Mouse (Mus musculus): Measurements from ENCODE around the gene Angptl8. TPM values are rescaled to one million over a fixed set of nuclear protein-coding genes. Genes with fewer than 3 reads are reported as not detected.
"Not testable (repeated sequence)": the region's sequence is repeated elsewhere in the genome, so short reads cannot be mapped to it uniquely, and the experiment has no call there.

Gene Angptl8
- 8.2 and 12.0 TPM in 2 replicates for polyA plus RNA-seq (2015; fragmentation: Nextera tagmentation; extraction: Ambion mirVana)

GRCm38 (mm10) chr9:21835258-21835912 lies at the start of gene Angptl8:
Gene Angptl8, plus strand, starts transcription at chr9:21835510.
- Histone ChIP-seq H3K27ac (peak within 1 kb of the TSS; percentile 77), H3K27me3 (replicated peaks) (no peaks in the 10 kb centered on the region), H3K4me2 (replicated peaks) (peak within 1 kb of the TSS; percentile 56), H3K36me3 (peaks cover 23% of the 10 kb centered on the region), H3K4me3 (replicated peaks) (peak within 1 kb of the TSS; percentile 34), H3K9me3 (no peaks in the 10 kb centered on the region), H3K4me1 (replicated peaks) (no peaks in the 10 kb centered on the region), H3K9ac (peak within 1 kb of the TSS; percentile 39; the same call in 1 of the 2 replicates)
- 71% methylated on average over 15 of the region's 15 CpGs for WGBS
- ATAC-seq, result peak; percentile 91

GRCm38 (mm10) chr9:21786309-21786708 lies 49.0 kb upstream of the Angptl8 start:
- ATAC-seq; H3K4me1 ChIP-seq (replicated peaks); H3K4me3 ChIP-seq (replicated peaks); H3K9ac ChIP-seq; H3K27me3 ChIP-seq (replicated peaks); H3K9me3 ChIP-seq; H3K4me2 ChIP-seq (replicated peaks); H3K27ac ChIP-seq; H3K36me3 ChIP-seq: not testable (repeated sequence)
- 87% methylated on average over 1 of the region's 2 CpGs for WGBS

DNA sequence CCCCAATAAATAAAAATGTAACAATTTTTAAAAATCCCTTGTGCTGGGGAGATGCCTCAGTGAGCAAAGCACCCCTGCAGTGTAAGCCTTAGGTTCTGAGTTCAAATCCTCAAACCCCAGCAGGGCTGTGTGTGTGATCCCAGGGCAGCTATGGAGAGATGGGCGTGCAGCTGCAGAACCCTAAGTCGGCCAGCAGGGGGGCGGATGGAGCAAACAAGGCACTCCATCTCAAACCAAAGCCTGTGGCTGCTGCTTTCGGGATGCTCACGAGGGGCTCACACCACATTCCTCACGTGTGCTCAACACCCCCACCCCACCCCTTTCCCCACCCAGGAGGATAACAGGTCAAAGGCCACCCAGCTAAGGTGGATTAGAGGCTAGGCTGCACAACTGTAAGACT lies 48.4 kb upstream of the Angptl8 start:
- peak; percentile 64 for ATAC-seq
- Histone ChIP-seq H3K9me3 (no peaks in the 10 kb centered on the region), H3K27ac (no peak overlapping the region)

DNA sequence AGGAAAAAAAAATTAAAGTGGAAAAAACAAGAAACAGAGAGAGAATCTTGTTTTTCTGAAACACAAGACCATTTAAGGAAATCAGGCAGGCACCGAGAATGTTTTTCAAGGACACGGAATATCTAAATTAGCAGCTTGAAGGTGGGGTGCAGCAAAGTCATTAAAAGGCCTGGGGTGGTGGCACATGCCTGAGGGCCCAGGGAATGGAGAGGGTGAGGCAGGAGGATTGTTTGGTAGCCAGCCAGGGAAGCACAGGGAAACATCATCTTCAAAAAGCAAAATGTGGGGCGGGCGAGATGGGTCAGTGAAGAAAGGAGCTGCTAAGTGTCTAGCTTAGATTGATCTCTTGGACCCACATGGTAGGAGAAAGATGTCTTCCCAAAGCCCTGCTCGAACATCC lies 47.7 kb upstream of the Angptl8 start:
- Histone ChIP-seq H3K4me2 (replicated peaks) (no peak overlapping the region), H3K27me3 (replicated peaks) (no peaks in the 10 kb centered on the region), H3K9me3 (no peaks in the 10 kb centered on the region), H3K4me1 (replicated peaks) (peaks cover 14% of the 10 kb centered on the region), H3K36me3 (peaks cover 7% of the 10 kb centered on the region; the same call in 1 of the 2 replicates), H3K9ac (no peak overlapping the region), H3K4me3 (replicated peaks) (no peak overlapping the region), H3K27ac (no peak overlapping the region)
- no peak for ATAC-seq
- WGBS, result 70% methylated on average over 5 of the region's 5 CpGs

More for the DNA sequence above, 48.4 kb upstream of the Angptl8 start:
- whole genome bisulfite sequencing, result 8% methylated on average over 6 of the region's 6 CpGs
- Histone ChIP-seq H3K36me3 (peaks cover 7% of the 10 kb centered on the region; the same call in 1 of the 2 replicates), H3K9ac (no peak overlapping the region), H3K4me1 (replicated peaks) (peaks cover 7% of the 10 kb centered on the region), H3K27me3 (replicated peaks) (no peaks in the 10 kb centered on the region), H3K4me2 (replicated peaks) (no peak overlapping the region), H3K4me3 (replicated peaks) (no peak overlapping the region)

GRCm38 (mm10) chr9:21788234-21788633 lies 47.1 kb upstream of the Angptl8 start:
- Histone ChIP-seq H3K9me3 (no peaks in the 10 kb centered on the region), H3K36me3 (peaks cover 7% of the 10 kb centered on the region; the same call in 1 of the 2 replicates), H3K4me1 (replicated peaks) (peaks cover 18% of the 10 kb centered on the region), H3K4me3 (replicated peaks) (no peak overlapping the region), H3K9ac (no peak overlapping the region), H3K27me3 (replicated peaks) (no peaks in the 10 kb centered on the region), H3K27ac (no peak overlapping the region), H3K4me2 (replicated peaks) (no peak overlapping the region)
- WGBS, result 75% methylated on average over 9 of the region's 9 CpGs
- ATAC-seq, result no peak

- Histone ChIP-seq H3K36me3 (peaks cover 26% of the 10 kb centered on the region), H3K27ac (0 out of 2 replicates have a peak overlapping the region, but pooled peaks have one; percentile 22), H3K9ac (no peak overlapping the region), H3K4me1 (replicated peaks) (peaks cover 31% of the 10 kb centered on the region), H3K27me3 (replicated peaks) (no peaks in the 10 kb centered on the region), H3K4me3 (replicated peaks) (no peak overlapping the region), H3K9me3 (no peaks in the 10 kb centered on the region), H3K4me2 (replicated peaks) (peak overlapping the region; percentile 39)
- ATAC-seq, result peak; percentile 38; the same call in 1 of the 2 replicates
- WGBS, result 61% methylated on average over 8 of the region's 8 CpGs
These were observed 43.4 kb upstream of the Angptl8 start for GRCm38 (mm10) chr9:21791861-21792260.

- Histone ChIP-seq H3K27me3 (replicated peaks) (no peaks in the 10 kb centered on the region), H3K9me3 (no peaks in the 10 kb centered on the region), H3K27ac (0 out of 2 replicates have a peak overlapping the region, but pooled peaks have one; percentile 11), H3K9ac (no peak overlapping the region; the same call in 1 of the 2 replicates), H3K4me2 (replicated peaks) (peak overlapping the region; percentile 39), H3K4me1 (replicated peaks) (peaks cover 39% of the 10 kb centered on the region), H3K4me3 (replicated peaks) (no peak overlapping the region), H3K36me3 (peaks cover 26% of the 10 kb centered on the region)
- ATAC-seq, result no peak
- 43% methylated on average over 8 of the region's 8 CpGs for WGBS
These were observed 42.7 kb upstream of the Angptl8 start for GRCm38 (mm10) chr9:21792644-21793043.

DNA sequence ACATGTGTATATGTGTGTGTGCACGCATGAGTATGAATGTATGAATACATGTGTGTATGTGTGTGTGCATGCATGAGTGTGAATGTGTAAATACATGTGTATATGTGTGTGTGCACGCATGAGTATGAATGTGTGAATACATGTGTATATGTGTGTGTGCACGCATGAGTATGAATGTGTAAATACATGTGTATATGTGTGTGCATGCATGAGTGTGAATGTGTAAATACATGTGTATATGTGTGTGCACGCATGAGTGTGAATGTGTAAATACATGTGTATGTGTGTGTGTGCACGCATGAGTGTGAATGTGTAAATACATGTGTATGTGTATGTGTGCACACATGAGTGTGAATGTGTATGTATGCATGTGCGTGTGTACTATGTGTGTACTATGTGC lies 41.8 kb upstream of the Angptl8 start:
- H3K27me3 ChIP-seq (replicated peaks); H3K4me3 ChIP-seq (replicated peaks); H3K9me3 ChIP-seq; H3K27ac ChIP-seq; ATAC-seq; H3K4me2 ChIP-seq (replicated peaks); H3K9ac ChIP-seq: not testable (repeated sequence)
- peaks cover 40% of the 10 kb centered on the region for H3K4me1 ChIP-seq (replicated peaks)
- WGBS, result 95% methylated on average over 6 of the region's 6 CpGs
- peaks cover 26% of the 10 kb centered on the region for H3K36me3 ChIP-seq

DNA sequence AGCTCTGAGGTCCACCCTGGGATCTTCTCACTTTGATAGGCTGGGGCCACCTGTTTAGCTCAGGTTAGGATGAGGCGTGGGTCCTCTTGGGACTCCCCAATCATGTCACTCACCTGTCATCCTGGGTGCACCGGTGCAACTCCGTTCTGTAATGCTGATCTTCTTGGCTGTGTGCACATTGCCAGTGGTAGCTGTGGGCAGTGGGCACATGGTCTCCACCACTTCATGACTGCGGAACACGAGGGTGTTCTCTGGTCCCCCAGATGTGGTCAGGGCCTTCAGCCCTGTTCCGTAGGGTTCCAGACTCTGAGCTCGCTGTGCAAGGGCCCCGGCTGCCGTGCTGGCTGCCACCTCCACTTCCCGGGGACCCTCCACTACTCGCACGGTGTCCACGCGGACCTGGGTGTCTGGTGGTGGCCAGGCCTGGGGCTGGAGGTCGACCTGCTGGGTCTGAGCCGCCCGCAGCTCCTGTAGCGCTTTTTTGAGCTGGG lies 40.9 kb upstream of the Angptl8 start:
- H3K9ac ChIP-seq, result no peak overlapping the region
- no peak overlapping the region for H3K4me3 ChIP-seq (replicated peaks)
- no peaks in the 10 kb centered on the region for H3K9me3 ChIP-seq
- peaks cover 47% of the 10 kb centered on the region for H3K4me1 ChIP-seq (replicated peaks)
- H3K27ac ChIP-seq, result no peak overlapping the region
- peaks cover 21% of the 10 kb centered on the region for H3K36me3 ChIP-seq
- 95% methylated on average over 18 of the region's 18 CpGs for WGBS
- no peak for ATAC-seq
- H3K27me3 ChIP-seq (replicated peaks), result no peaks in the 10 kb centered on the region
- H3K4me2 ChIP-seq (replicated peaks), result no peak overlapping the region

- H3K27ac ChIP-seq, result no peak overlapping the region
- no peak overlapping the region for H3K9ac ChIP-seq
- 93% methylated on average over 25 of the region's 25 CpGs for WGBS
- H3K9me3 ChIP-seq, result no peaks in the 10 kb centered on the region
- H3K27me3 ChIP-seq (replicated peaks), result no peaks in the 10 kb centered on the region
- H3K36me3 ChIP-seq, result peaks cover 19% of the 10 kb centered on the region
- ATAC-seq, result no peak
- no peak overlapping the region for H3K4me2 ChIP-seq (replicated peaks)
- H3K4me3 ChIP-seq (replicated peaks), result no peak overlapping the region
- peaks cover 47% of the 10 kb centered on the region for H3K4me1 ChIP-seq (replicated peaks)
These were observed 40.4 kb upstream of the Angptl8 start for GRCm38 (mm10) chr9:21794925-21795324.

- Histone ChIP-seq H3K36me3 (peaks cover 19% of the 10 kb centered on the region), H3K4me1 (replicated peaks) (peaks cover 47% of the 10 kb centered on the region)
These were observed 39.7 kb upstream of the Angptl8 start for GRCm38 (mm10) chr9:21795579-21795978.

GRCm38 (mm10) chr9:21796259-21796658 lies 39.1 kb upstream of the Angptl8 start:
- Histone ChIP-seq H3K9ac (peak overlapping the region; percentile 34), H3K27me3 (replicated peaks) (no peaks in the 10 kb centered on the region), H3K4me1 (replicated peaks) (peaks cover 45% of the 10 kb centered on the region), H3K4me2 (replicated peaks) (peak overlapping the region; percentile 78), H3K9me3 (no peaks in the 10 kb centered on the region), H3K36me3 (peaks cover 23% of the 10 kb centered on the region), H3K4me3 (replicated peaks) (peak overlapping the region; percentile 22), H3K27ac (peak overlapping the region; percentile 94)
- WGBS, result 24% methylated on average over 3 of the region's 3 CpGs
- no peak for ATAC-seq

More at GRCm38 (mm10) chr9:21795579-21795978, 39.7 kb upstream of the Angptl8 start:
- peak overlapping the region; percentile 34 for H3K9ac ChIP-seq
- no peak for ATAC-seq
- H3K9me3 ChIP-seq, result no peaks in the 10 kb centered on the region
- peak overlapping the region; percentile 22; the same call in 1 of the 2 replicates for H3K4me3 ChIP-seq (replicated peaks)
- H3K4me2 ChIP-seq (replicated peaks), result peak overlapping the region; percentile 78
- H3K27ac ChIP-seq, result peak overlapping the region; percentile 94; the same call in 1 of the 2 replicates
- WGBS, result 62% methylated on average over 5 of the region's 5 CpGs
- H3K27me3 ChIP-seq (replicated peaks), result no peaks in the 10 kb centered on the region

Data from intestine, embryonic 15.5 days (tissue).